Mouse (Mus musculus): ENCODE data around the gene Etnk2. TPM values are rescaled to one million over a fixed set of nuclear protein-coding genes. Genes with fewer than 3 reads are reported as not detected.

Etnk2 gene
- polyA plus RNA-seq, 1 experiment: 5.4 TPM

GRCm38 (mm10) chr1:133325951-133326350 is 37.4 kb upstream of the Etnk2 start:
- TF ChIP-seq POLR2A (IDR thresholded peaks at IDR 0.05; ENCODE audit: low read depth, low read length) (no peak), CTCF (conservative IDR thresholded peaks at IDR 0.05; ENCODE audit: insufficient read depth, insufficient read length, low read depth, low read length) (no peak)
- WGBS: 73% methylated on average over 8 of the region's 8 CpGs
- Histone ChIP-seq H3K36me3 (ENCODE audit: control insufficient read depth, insufficient read depth, low read length) (no peaks in the 10 kb centered on the region), H3K27me3 (replicated peaks; ENCODE audit: control insufficient read depth, insufficient read depth, low read length) (no peaks in the 10 kb centered on the region), H3K4me3 (ENCODE audit: insufficient read depth, low read depth, low read length) (no peak overlapping the region), H3K4me1 (ENCODE audit: control insufficient read depth, insufficient read depth, low read length) (no peaks in the 10 kb centered on the region), H3K27ac (ENCODE audit: insufficient read depth, low read depth, low read length) (no peak overlapping the region)
- DNase-seq: no peak

- Histone ChIP-seq H3K4me1 (ENCODE audit: control insufficient read depth, insufficient read depth, low read length) (no peaks in the 10 kb centered on the region), H3K27me3 (replicated peaks; ENCODE audit: control insufficient read depth, insufficient read depth, low read length) (no peaks in the 10 kb centered on the region), H3K4me3 (ENCODE audit: insufficient read depth, low read depth, low read length) (no peak overlapping the region), H3K36me3 (ENCODE audit: control insufficient read depth, insufficient read depth, low read length) (no peaks in the 10 kb centered on the region), H3K27ac (ENCODE audit: insufficient read depth, low read depth, low read length) (no peak overlapping the region)
- no peak for DNase-seq
- no peak for TF ChIP-seq CTCF (conservative IDR thresholded peaks at IDR 0.05; ENCODE audit: insufficient read depth, insufficient read length, low read depth, low read length)
- TF ChIP-seq POLR2A (IDR thresholded peaks at IDR 0.05; ENCODE audit: low read depth, low read length): no peak
- 65% methylated on average over 5 of the region's 5 CpGs for WGBS
Observed at GRCm38 (mm10) chr1:133327094-133327493, 36.3 kb upstream of the Etnk2 start.

DNA sequence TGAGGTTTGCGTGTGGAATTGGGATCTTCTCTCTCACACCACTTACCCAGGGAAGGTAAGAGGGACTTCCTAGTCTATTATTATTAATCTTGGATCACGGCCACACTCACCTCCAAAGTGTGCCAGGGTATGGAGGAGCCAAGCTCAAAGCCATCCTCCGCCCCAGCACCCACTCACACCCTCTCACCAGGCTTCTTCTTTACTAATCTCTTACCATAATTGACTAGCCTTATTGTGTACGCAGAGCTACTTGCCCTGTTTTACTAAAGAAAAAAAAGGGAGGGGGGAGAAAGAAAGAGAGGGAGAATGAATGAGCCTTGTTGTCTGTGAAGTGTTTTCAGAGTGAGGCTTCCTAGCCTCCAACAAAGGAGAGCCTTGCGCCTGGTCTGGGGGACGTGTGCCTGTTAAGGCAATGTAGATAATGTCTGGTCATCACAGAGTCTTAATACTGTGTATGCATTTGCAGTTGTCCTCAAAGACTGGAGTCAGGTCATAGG is 35.0 kb upstream of the Etnk2 start:
- no peak for TF ChIP-seq CTCF (conservative IDR thresholded peaks at IDR 0.05; ENCODE audit: insufficient read depth, insufficient read length, low read depth, low read length)
- TF ChIP-seq POLR2A (IDR thresholded peaks at IDR 0.05; ENCODE audit: low read depth, low read length): no peak
- Histone ChIP-seq H3K27me3 (replicated peaks; ENCODE audit: control insufficient read depth, insufficient read depth, low read length) (no peaks in the 10 kb centered on the region), H3K4me3 (ENCODE audit: insufficient read depth, low read depth, low read length) (no peak overlapping the region), H3K36me3 (ENCODE audit: control insufficient read depth, insufficient read depth, low read length) (no peaks in the 10 kb centered on the region), H3K27ac (ENCODE audit: insufficient read depth, low read depth, low read length) (no peak overlapping the region), H3K4me1 (ENCODE audit: control insufficient read depth, insufficient read depth, low read length) (no peaks in the 10 kb centered on the region)
- no peak for DNase-seq
- 91% methylated on average over 6 of the region's 6 CpGs for WGBS

DNA sequence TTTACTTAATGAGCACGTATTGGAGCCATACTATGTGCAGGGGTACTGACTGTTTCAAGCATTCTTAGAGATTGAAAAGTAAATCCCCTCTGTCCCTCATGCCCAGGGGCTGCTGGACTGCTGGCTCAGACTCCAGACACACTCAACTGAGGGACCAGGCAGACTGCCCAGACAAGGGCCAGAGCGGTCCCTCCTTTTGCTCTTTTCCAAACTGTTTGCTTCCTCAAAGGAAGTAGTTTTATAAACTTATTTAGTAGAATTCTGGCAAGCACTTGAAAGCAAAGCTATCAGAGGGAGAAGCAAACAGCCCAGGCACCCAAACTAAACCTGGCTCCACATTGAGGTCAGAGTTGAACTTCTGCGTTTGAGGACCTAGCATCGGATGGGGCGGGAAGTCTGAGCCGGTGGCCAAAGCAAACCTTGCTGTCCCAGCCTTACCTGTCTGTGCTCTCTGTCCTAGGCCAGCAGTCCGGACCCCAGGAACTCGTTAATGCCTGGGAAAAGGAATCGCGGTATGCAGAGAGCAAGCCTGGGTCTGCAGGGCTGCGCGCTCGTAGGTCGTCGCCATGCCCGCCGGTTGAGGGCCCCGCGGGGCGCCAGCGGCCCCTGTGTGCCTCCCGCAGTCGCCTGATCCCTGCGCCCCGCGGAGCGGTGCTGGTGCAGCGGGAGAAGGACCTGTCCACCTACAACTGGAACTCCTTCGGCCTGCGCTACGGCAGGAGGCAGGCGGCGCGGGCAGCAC is 34.3 kb upstream of the Etnk2 start:
- 11% methylated on average over 34 of the region's 34 CpGs for WGBS
- Histone ChIP-seq H3K36me3 (ENCODE audit: control insufficient read depth, insufficient read depth, low read length) (no peaks in the 10 kb centered on the region), H3K4me1 (ENCODE audit: control insufficient read depth, insufficient read depth, low read length) (no peaks in the 10 kb centered on the region), H3K4me3 (ENCODE audit: insufficient read depth, low read depth, low read length) (no peak overlapping the region), H3K27ac (ENCODE audit: insufficient read depth, low read depth, low read length) (no peak overlapping the region), H3K27me3 (replicated peaks; ENCODE audit: control insufficient read depth, insufficient read depth, low read length) (no peaks in the 10 kb centered on the region)
- no peak for DNase-seq
- no peak for TF ChIP-seq POLR2A (IDR thresholded peaks at IDR 0.05; ENCODE audit: low read depth, low read length)
- no peak for TF ChIP-seq CTCF (conservative IDR thresholded peaks at IDR 0.05; ENCODE audit: insufficient read depth, insufficient read length, low read depth, low read length)

GRCm38 (mm10) chr1:133329638-133329964 is 33.8 kb upstream of the Etnk2 start:
- Histone ChIP-seq H3K4me3 (ENCODE audit: insufficient read depth, low read depth, low read length) (no peak overlapping the region), H3K27ac (ENCODE audit: insufficient read depth, low read depth, low read length) (no peak overlapping the region), H3K36me3 (ENCODE audit: control insufficient read depth, insufficient read depth, low read length) (no peaks in the 10 kb centered on the region), H3K4me1 (ENCODE audit: control insufficient read depth, insufficient read depth, low read length) (no peaks in the 10 kb centered on the region), H3K27me3 (replicated peaks; ENCODE audit: control insufficient read depth, insufficient read depth, low read length) (no peaks in the 10 kb centered on the region)
- DNase-seq: no peak
- TF ChIP-seq CTCF (conservative IDR thresholded peaks at IDR 0.05; ENCODE audit: insufficient read depth, insufficient read length, low read depth, low read length) (no peak), POLR2A (IDR thresholded peaks at IDR 0.05; ENCODE audit: low read depth, low read length) (no peak)
- 35% methylated on average over 7 of the region's 7 CpGs for WGBS

DNA sequence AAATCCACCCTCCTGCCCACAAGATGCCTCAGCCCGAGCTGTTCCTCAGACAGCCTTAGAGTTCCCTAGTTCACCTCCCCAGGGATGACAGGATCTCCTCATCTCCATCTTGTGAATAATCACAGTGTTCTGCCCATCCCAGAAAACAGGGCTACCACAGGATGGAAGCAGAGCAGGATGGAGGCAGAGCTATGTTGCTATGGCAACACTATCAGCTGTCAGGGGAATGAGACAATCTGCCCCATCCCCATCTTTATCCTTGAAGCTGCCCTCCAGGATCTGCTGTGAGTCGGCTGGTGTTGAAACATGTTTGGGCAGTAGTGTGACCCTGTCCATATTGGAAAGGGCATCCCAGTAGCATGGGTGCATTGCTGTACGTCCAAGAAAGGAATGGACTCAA is 32.2 kb upstream of the Etnk2 start:
- no peak overlapping the region for H3K4me3 ChIP-seq (ENCODE audit: insufficient read depth, low read depth, low read length)
- H3K4me1 ChIP-seq (ENCODE audit: control insufficient read depth, insufficient read depth, low read length): no peaks in the 10 kb centered on the region
- WGBS: 85% methylated on average over 3 of the region's 3 CpGs
- no peak for DNase-seq
- H3K36me3 ChIP-seq (ENCODE audit: control insufficient read depth, insufficient read depth, low read length): no peaks in the 10 kb centered on the region
- no peak overlapping the region for H3K27ac ChIP-seq (ENCODE audit: insufficient read depth, low read depth, low read length)
- H3K27me3 ChIP-seq (replicated peaks; ENCODE audit: control insufficient read depth, insufficient read depth, low read length): no peaks in the 10 kb centered on the region
- TF ChIP-seq POLR2A (IDR thresholded peaks at IDR 0.05; ENCODE audit: low read depth, low read length): no peak
- no peak for TF ChIP-seq CTCF (conservative IDR thresholded peaks at IDR 0.05; ENCODE audit: insufficient read depth, insufficient read length, low read depth, low read length)

GRCm38 (mm10) chr1:133332656-133333430 is 30.5 kb upstream of the Etnk2 start:
- H3K27me3 ChIP-seq (replicated peaks; ENCODE audit: control insufficient read depth, insufficient read depth, low read length): no peaks in the 10 kb centered on the region
- no peak for DNase-seq
- no peaks in the 10 kb centered on the region for H3K4me1 ChIP-seq (ENCODE audit: control insufficient read depth, insufficient read depth, low read length)
- 93% methylated on average over 11 of the region's 11 CpGs for WGBS
- H3K27ac ChIP-seq (ENCODE audit: insufficient read depth, low read depth, low read length): no peak overlapping the region
- no peak overlapping the region for H3K4me3 ChIP-seq (ENCODE audit: insufficient read depth, low read depth, low read length)
- H3K36me3 ChIP-seq (ENCODE audit: control insufficient read depth, insufficient read depth, low read length): no peaks in the 10 kb centered on the region
- TF ChIP-seq CTCF (conservative IDR thresholded peaks at IDR 0.05; ENCODE audit: insufficient read depth, insufficient read length, low read depth, low read length) (no peak), POLR2A (IDR thresholded peaks at IDR 0.05; ENCODE audit: low read depth, low read length) (no peak)

Data from kidney, adult 2 months (tissue).